Mouse (Mus musculus): ENCODE measurements around the gene Slc7a14.

Gene Slc7a14

GRCm38 (mm10) chr3:31208458-31208994 is 101.7 kb downstream of the Slc7a14 start:
- no peak for DNase-seq (ENCODE audit: low read depth)

- no peak for DNase-seq (ENCODE audit: low read depth)
Measured at GRCm38 (mm10) chr3:31208046-31208445, 102.1 kb downstream of the Slc7a14 start.

DNA sequence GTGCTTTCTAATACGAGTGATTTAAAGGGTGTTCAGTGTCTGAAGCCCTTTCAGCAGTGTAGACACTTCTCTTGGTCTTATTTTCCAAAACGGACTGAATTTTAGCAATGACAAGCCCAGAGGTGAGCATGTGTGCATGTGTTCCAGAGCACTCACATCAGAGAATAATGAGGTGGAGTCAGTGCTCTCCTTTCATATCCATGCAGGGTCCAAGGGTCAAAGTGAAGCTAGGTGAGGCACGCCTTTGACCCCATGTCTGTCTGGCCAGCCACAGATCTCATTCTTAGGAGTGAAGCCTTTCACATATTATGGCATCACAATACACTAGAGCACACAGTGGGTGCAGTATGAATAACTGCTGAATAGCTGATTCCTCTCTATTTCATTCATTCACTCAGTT is 105.0 kb downstream of the Slc7a14 start:
- no peak for DNase-seq (ENCODE audit: low read depth)

DNA sequence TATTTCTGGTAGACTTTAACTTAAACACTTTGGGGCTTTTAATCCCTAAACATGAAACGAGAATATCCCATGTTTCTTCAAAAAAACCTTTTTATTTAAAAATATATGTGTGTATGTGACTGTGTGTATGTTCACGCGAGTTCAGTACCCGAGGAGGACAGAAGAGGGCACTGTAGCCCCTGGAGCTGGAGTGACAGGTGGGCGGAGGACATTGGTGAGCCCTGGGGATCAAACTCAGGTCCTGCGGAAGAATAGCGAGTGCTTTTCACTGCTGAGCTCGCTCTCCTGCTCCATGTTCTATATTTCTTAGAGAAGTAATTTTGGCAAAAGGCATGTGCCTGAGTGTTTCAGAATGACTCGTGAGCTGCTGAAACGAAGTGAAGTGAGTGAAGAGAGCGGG is 106.2 kb downstream of the Slc7a14 start:
- no peak for DNase-seq (ENCODE audit: low read depth)

GRCm38 (mm10) chr3:31199162-31199877 is 110.9 kb downstream of the Slc7a14 start:
- no peak for DNase-seq (ENCODE audit: low read depth)

GRCm38 (mm10) chr3:31191402-31191801 is 118.8 kb downstream of the Slc7a14 start:
- DNase-seq (ENCODE audit: low read depth) = no peak

GRCm38 (mm10) chr3:31190342-31190741 is 119.8 kb downstream of the Slc7a14 start:
- DNase-seq (ENCODE audit: low read depth) = no peak

DNA sequence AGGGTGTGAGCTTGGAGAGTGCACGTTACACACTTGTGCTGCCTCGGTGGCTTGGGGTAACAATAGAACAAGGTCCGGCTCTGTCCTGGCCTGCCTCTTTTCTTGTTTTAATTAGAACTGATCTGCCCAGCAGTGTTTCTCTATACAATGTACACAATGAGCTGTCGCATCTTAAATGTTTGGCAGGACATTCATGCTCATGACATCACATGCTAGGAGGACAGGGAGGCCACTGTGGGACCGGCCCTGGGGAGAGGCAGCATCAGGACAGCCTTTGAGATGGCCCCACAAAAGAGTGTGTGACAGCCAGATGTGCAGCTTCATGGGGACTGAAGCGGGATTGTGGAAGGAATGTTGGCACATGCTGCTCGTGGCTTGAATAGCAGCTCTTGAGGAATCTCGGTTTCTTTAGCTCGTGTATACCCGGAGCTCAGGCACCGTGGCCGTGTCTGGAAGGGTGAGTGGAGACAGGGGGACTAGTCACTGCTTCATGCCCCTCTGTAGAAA is 143.8 kb downstream of the Slc7a14 start:
- no peak for DNase-seq (ENCODE audit: low read depth)

GRCm38 (mm10) chr3:31165803-31166202 is 144.4 kb downstream of the Slc7a14 start:
- DNase-seq (ENCODE audit: low read depth) = no peak

DNA sequence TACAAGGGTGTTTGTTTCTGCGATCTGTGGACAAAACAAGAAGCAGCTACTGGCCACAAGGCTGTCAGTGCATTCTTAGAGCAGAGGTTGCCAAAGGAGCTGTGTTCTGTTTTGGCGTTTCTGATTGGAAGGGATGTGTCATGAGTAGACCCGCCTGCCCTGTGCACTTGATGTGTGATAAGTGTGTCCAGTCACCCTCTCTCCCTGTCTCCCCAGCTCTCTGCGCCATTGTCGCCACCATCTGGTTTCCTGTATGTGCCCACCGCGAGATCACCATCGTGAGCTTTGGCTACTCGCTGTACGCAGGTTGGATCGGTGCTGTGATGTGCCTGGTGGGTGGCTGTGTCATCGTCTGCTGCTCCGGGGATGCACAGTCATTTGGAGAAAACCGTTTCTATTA is 147.3 kb downstream of the Slc7a14 start:
- no peak for DNase-seq (ENCODE audit: low read depth)

DNA sequence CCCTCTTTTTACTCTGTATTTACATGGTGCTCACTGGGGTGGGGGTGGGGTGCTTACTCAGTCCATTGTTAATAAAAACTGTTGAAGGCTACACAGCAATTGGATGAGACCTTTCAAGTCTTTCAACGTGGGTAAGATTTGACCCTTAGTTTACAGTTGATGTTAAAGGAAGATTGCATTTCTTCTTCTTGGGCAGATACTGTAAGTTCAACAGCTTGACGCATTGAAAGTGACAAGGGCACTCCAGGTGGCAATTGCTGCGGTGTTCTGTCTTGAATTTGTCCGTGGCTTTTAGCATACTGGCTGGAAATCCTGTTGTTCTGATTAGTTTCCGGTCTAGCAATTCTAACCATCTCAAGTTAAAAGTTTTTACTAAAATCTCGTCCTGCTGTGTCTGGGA is 148.8 kb downstream of the Slc7a14 start:
- DNase-seq (ENCODE audit: low read depth) = no peak

DNA sequence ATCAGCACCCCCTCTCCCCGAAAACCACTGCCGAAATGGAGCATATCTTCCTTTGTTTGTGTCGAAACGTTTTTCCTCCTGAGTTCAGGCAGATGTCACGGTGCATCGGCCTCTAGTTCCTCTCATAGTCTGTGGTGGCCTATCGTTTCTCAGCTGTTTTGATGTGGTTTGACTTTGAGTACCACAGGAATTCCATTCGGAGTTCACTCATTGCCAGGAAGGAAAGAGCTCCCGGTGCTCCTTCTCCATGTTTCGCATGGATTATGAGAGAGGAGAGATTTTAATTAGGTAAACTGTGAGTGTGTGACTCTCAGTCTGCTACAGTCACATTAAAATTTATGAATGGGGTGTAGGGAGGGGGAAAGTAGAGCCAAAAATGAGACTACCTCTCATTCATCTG is 150.1 kb downstream of the Slc7a14 start:
- DNase-seq (ENCODE audit: low read depth) = no peak

DNA sequence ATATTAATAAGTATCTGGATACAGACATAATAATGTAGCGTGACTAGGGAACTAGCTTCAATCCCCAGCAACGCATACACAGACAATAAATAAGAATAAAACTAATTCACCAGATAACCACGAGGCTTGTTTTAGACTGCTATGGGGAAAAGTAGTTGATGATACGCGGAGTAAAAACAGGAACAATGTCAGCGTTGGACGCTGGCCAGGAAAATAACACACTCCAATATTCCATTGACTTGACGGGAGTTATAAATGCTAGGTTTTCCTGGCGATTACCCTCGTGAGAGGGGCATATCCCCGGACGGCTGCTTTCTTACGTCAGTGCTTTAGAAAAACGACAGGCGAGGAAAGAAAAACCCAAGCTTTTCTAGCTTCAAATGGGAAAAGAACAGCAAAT is 152.4 kb downstream of the Slc7a14 start:
- DNase-seq (ENCODE audit: low read depth) = no peak

DNA sequence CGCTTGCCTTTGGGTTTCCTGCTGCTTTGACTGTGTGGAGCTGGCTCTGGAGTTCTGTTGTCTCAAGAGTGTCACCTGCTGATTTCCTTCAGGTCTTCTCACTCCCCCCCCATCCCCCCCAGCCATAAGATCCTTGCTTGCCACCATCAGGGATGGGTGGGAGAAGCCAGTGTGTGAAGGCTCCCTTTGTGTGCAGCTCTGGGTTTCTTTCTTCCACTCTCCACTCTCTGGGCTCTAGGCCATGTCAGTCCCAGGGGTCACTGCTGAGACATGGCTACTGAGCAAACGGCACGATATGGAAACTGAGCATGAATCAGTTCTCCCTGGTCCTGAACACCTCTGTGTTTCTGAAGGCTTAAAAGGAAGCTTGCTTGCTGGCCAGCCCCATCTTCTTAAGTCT is 154.1 kb downstream of the Slc7a14 start:
- DNase-seq (ENCODE audit: low read depth) = no peak
